Mouse (Mus musculus) neural tube, embryonic 14.5 days (tissue): ENCODE measurements around the gene Alg9. TPM values are rescaled to one million over a fixed set of nuclear protein-coding genes. Genes with fewer than 3 reads are reported as not detected.

Experiments
- ATAC-seq: fragments of 200-750 bp; cut with Nextera tagmentation; 2 replicates; pipeline ENCODE4 v1.8.0; 2017; ENCODE audit warnings: low read depth, mild to moderate bottlenecking, moderate TSS enrichment, moderate library complexity
- H3K27ac ChIP-seq: fragments of 300-500 bp; sonication (generic); 2 replicates; pipeline ENCODE4 v1.5.1; 2014; ENCODE audit warnings: low read depth, mild to moderate bottlenecking, control low read depth, low read length, moderate library complexity, mixed read lengths
- H3K27me3 ChIP-seq: fragments of 300-500 bp; sonication (generic); 2 replicates; pipeline ENCODE4 v1.6.1; 2014; ENCODE audit warnings: low read length; ENCODE audit not compliant: control insufficient read depth, insufficient read depth
- H3K36me3 ChIP-seq: fragments of 300-500 bp; sonication (generic); 2 replicates; pipeline ENCODE4 v1.6.1; 2014; ENCODE audit warnings: low read length, mixed read lengths; ENCODE audit not compliant: control insufficient read depth, insufficient read depth
- H3K4me1 ChIP-seq: fragments of 300-500 bp; sonication (generic); 2 replicates; pipeline ENCODE4 v1.6.1; 2014; ENCODE audit warnings: low read length; ENCODE audit not compliant: control insufficient read depth, insufficient read depth
- H3K4me2 ChIP-seq: fragments of 300-500 bp; sonication (generic); 2 replicates; pipeline ENCODE4 v1.6.1; 2014; ENCODE audit warnings: mild to moderate bottlenecking, low read depth, low read length, control low read depth
- H3K4me3 ChIP-seq: fragments of 300-500 bp; sonication (generic); 2 replicates; pipeline ENCODE4 v1.5.1; 2014; ENCODE audit warnings: low read depth, low read length, control low read depth, mixed read lengths
- H3K9ac ChIP-seq: fragments of 300-500 bp; sonication (generic); replicated peaks from 2 replicates; pipeline ENCODE4 v1.6.1; 2014; ENCODE audit warnings: low read depth, mild to moderate bottlenecking, control low read depth, low read length, mixed read lengths
- H3K9me3 ChIP-seq: fragments of 300-500 bp; sonication (generic); 2 replicates; pipeline ENCODE4 v1.6.1; 2016; ENCODE audit warnings: low read length; ENCODE audit not compliant: control insufficient read depth
- WGBS: fragments of 180-500 bp; shearing (Covaris S2); extraction: QIAGEN DNeasy Blood & Tissue Kit; methylation state at CpG from one replicate; pipeline ENCODE4 v1.1.7; 2014; 5-methylcytosine and 5-hydroxymethylcytosine counted together
- polyA plus RNA-seq: library from polyadenylated mRNA; unstranded; fragments of >200 nt; fragmentation: Nextera tagmentation; extraction: Ambion mirVana; gene quantifications from 2 replicates; pipeline ENCODE4 v1.2.1, GENCODE M21; 2014

Alg9 gene
- polyA plus RNA-seq, 1 experiment from 2014 or later: 59.8 TPM

GRCm38 (mm10) chr9:50800985-50801384 lies 26.2 kb downstream of the Alg9 start:
- ATAC-seq: no peak
- Histone ChIP-seq H3K27me3 (no peaks in the 10 kb centered on the region), H3K9me3 (no peaks in the 10 kb centered on the region), H3K27ac (no peak overlapping the region), H3K4me1 (no peaks in the 10 kb centered on the region), H3K36me3 (peaks cover 17% of the 10 kb centered on the region), H3K9ac (no peak overlapping the region), H3K4me3 (no peak overlapping the region), H3K4me2 (no peak overlapping the region)
- WGBS: 58% methylated on average over 2 of the region's 2 CpGs

GRCm38 (mm10) chr9:50803055-50803671 lies 28.3 kb downstream of the Alg9 start:
- no peaks in the 10 kb centered on the region for H3K27me3 ChIP-seq
- ATAC-seq: no peak
- peaks cover 33% of the 10 kb centered on the region for H3K36me3 ChIP-seq
- no peak overlapping the region for H3K4me3 ChIP-seq
- no peak overlapping the region for H3K27ac ChIP-seq
- no peak overlapping the region for H3K9ac ChIP-seq
- no peaks in the 10 kb centered on the region for H3K4me1 ChIP-seq
- no peak overlapping the region for H3K4me2 ChIP-seq
- 87% methylated on average over 7 of the region's 7 CpGs for WGBS
- H3K9me3 ChIP-seq: no peaks in the 10 kb centered on the region

- Histone ChIP-seq H3K4me1 (no peaks in the 10 kb centered on the region), H3K9ac (no peak overlapping the region), H3K27me3 (no peaks in the 10 kb centered on the region), H3K27ac (no peak overlapping the region), H3K4me2 (no peak overlapping the region), H3K36me3 (peaks cover 34% of the 10 kb centered on the region), H3K9me3 (no peaks in the 10 kb centered on the region), H3K4me3 (no peak overlapping the region)
- ATAC-seq: no peak
- 93% methylated on average over 6 of the region's 6 CpGs for WGBS
Observed at GRCm38 (mm10) chr9:50808471-50808870, 33.7 kb downstream of the Alg9 start.

GRCm38 (mm10) chr9:50809146-50809545 lies 34.3 kb downstream of the Alg9 start:
- H3K4me2 ChIP-seq: no peak overlapping the region
- 92% methylated on average over 13 of the region's 13 CpGs for WGBS
- H3K27me3 ChIP-seq: no peaks in the 10 kb centered on the region
- no peaks in the 10 kb centered on the region for H3K4me1 ChIP-seq
- peaks cover 34% of the 10 kb centered on the region for H3K36me3 ChIP-seq
- H3K27ac ChIP-seq: no peak overlapping the region
- ATAC-seq: no peak
- H3K9ac ChIP-seq: no peak overlapping the region
- no peaks in the 10 kb centered on the region for H3K9me3 ChIP-seq
- no peak overlapping the region for H3K4me3 ChIP-seq

DNA sequence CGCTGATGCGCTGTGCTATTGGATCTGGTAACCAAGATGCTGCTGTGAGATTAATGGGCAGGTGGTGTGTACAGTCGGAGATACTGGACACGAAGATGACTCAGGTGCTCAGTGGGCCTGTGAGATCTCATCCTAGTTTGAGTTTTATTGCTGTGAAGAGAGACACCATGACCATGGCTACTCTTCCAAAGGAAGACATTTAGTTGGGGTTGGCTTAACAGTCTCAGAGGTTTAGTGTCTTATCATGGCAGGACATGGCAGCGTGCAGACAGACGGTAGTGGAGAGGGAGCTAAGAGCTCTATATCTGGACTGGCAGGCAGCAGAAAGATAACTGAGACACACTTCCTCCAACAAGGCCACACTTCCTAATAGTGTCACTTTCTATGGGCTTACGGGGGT lies 36.4 kb downstream of the Alg9 start:
- Histone ChIP-seq H3K27ac (no peak overlapping the region), H3K4me2 (no peak overlapping the region), H3K9ac (no peak overlapping the region), H3K36me3 (peaks cover 29% of the 10 kb centered on the region), H3K4me1 (no peaks in the 10 kb centered on the region), H3K27me3 (no peaks in the 10 kb centered on the region), H3K4me3 (no peak overlapping the region), H3K9me3 (no peaks in the 10 kb centered on the region)
- no peak for ATAC-seq
- 96% methylated on average over 7 of the region's 7 CpGs for WGBS

GRCm38 (mm10) chr9:50811746-50812145 lies 36.9 kb downstream of the Alg9 start:
- no peak for ATAC-seq
- Histone ChIP-seq H3K4me3 (no peak overlapping the region), H3K36me3 (peaks cover 27% of the 10 kb centered on the region), H3K4me2 (no peak overlapping the region), H3K4me1 (no peaks in the 10 kb centered on the region), H3K9me3 (no peaks in the 10 kb centered on the region), H3K9ac (no peak overlapping the region), H3K27ac (no peak overlapping the region), H3K27me3 (no peaks in the 10 kb centered on the region)
- 70% methylated on average over 2 of the region's 2 CpGs for WGBS

DNA sequence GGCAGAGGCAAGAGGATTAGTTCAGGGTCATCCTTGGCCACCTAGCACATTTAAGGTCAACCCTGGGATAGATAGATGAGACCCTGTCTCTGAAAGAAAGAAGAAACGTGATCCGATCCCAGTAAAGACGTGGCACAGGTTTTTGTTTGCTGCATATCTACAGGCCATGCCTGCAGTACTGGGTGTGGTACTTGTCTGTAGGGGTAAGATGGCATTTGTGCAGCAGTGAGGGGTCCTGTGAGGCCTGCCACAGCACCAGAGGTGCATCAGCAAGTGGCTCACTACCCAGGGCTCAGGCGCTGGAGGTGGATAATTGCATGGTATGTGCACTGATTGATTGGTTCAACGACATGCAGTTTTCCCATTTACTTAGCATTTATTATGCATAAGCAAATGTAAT lies 39.0 kb downstream of the Alg9 start:
- Histone ChIP-seq H3K9ac (no peak overlapping the region), H3K4me2 (no peak overlapping the region), H3K27me3 (no peaks in the 10 kb centered on the region), H3K36me3 (peaks cover 16% of the 10 kb centered on the region), H3K4me1 (no peaks in the 10 kb centered on the region), H3K4me3 (no peak overlapping the region), H3K9me3 (no peaks in the 10 kb centered on the region), H3K27ac (no peak overlapping the region)
- ATAC-seq: no peak
- 95% methylated on average over 5 of the region's 5 CpGs for WGBS

DNA sequence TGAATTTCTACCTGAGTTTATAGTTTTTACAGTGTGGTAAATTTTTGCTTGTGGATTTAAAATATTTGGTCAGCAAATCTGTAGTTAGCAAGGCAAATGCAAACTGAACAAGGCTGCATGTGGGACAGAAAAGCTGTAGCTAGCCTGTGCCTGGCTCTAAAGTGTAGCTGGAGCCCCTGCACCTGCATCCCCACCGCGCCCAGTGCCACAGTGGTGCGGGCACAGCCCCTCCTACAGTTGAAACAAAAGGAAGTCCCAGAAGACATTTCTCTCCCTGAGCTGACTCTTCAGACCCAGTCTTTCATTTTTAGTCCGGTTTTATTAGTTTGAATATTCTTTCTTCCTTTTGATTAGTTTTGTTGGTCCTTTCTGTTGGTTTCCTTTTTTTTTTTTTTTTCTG lies 40.8 kb downstream of the Alg9 start:
- peaks cover 10% of the 10 kb centered on the region; the same call in 1 of the 2 replicates for H3K36me3 ChIP-seq
- 98% methylated on average over 4 of the region's 4 CpGs for WGBS

GRCm38 (mm10) chr9:50816512-50816911 lies 41.7 kb downstream of the Alg9 start:
- no peaks in the 10 kb centered on the region for H3K4me1 ChIP-seq
- no peaks in the 10 kb centered on the region for H3K27me3 ChIP-seq
- no peak overlapping the region for H3K4me2 ChIP-seq
- H3K36me3 ChIP-seq: peaks cover 10% of the 10 kb centered on the region; the same call in 1 of the 2 replicates
- no peak overlapping the region for H3K27ac ChIP-seq
- no peak for ATAC-seq
- no peak overlapping the region for H3K4me3 ChIP-seq
- H3K9ac ChIP-seq: no peak overlapping the region
- WGBS: 95% methylated on average over 1 of the region's 1 CpGs
- H3K9me3 ChIP-seq: no peaks in the 10 kb centered on the region

More for the DNA sequence above, 40.8 kb downstream of the Alg9 start:
- no peak for ATAC-seq
- no peak overlapping the region for H3K9ac ChIP-seq
- no peaks in the 10 kb centered on the region for H3K4me1 ChIP-seq
- no peak overlapping the region for H3K27ac ChIP-seq
- H3K27me3 ChIP-seq: no peaks in the 10 kb centered on the region
- no peaks in the 10 kb centered on the region for H3K9me3 ChIP-seq
- H3K4me3 ChIP-seq: no peak overlapping the region
- no peak overlapping the region for H3K4me2 ChIP-seq
